14 mouse cellular contexts compared by ENCODE assay signal in the genomic region with DNA sequence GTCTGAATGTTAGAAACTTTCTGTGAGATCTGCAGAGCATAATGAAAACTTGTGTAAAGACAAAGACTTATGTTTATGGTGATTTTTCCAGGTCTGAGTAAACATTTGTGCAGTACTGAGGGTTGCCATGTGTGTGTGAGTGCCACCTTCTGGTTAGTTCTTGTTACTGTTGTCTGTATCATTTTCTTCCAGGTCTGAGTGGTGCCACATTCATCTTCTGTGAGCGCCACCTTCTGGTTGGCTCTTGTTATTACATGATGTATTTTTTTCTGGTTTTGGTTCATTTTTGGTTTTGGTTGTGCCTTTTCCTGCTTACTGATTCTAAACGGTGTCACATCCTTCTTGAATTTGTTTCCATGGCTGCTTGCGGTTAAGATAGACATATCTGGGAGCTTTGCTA. TPM values are rescaled to one million over a fixed set of nuclear protein-coding genes. Genes with fewer than 3 reads are reported as not detected.
A peak's percentile ranks its signal among the peaks of the same experiment; 100 is the strongest.
DNase-seq lines count a peak whose midpoint lies in the region; ATAC-seq and TF ChIP-seq lines count a peak whose summit lies in the region.
"Had no signal": no experiment of that assay in that cellular context is flagged by ENCODE, and none has a peak within 500 bp of the region (broad histone marks: within the 10 kb centered on the region; RNA-seq: fewer than 3 reads in every experiment).

No protein-coding gene starts in this region.

- H3K9ac ChIP-seq in forebrain, embryonic 14.5 days (ENCODE audit: low read length), result no peak overlapping the region
- H3K9ac ChIP-seq in forebrain, embryonic 12.5 days, result no peak overlapping the region
- no peak overlapping the region for H3K9ac ChIP-seq in CH12.LX (ENCODE audit: insufficient read depth, low read depth)
- H3K9ac ChIP-seq: embryonic facial prominence, embryonic 15.5 days; hindbrain, embryonic 14.5 days had no signal

- no peak for TF ChIP-seq EP300 in CH12.LX (IDR thresholded peaks at IDR 0.05; ENCODE audit: low read length)

- H3K4me2 ChIP-seq in forebrain, embryonic 14.5 days (ENCODE audit: low read length), result no peak overlapping the region
- no peak overlapping the region for H3K4me2 ChIP-seq in forebrain, embryonic 12.5 days
- no peak overlapping the region for H3K4me2 ChIP-seq in CH12.LX (ENCODE audit: insufficient read depth, low read depth, poor library complexity, severe bottlenecking)
- H3K4me2 ChIP-seq: embryonic facial prominence, embryonic 15.5 days; hindbrain, embryonic 14.5 days had no signal

- in situ Hi-C loops in CH12.LX (cut with MboI; ENCODE audit: low pct_ligation_motif_present, low pct_unique_long_range_greater_than_20kb, low sequenced_read_pairs), result no loop called here

- H3K4me3 ChIP-seq in forebrain, embryonic 14.5 days (ENCODE audit: low read depth, low read length), result no peak overlapping the region
- H3K4me3 ChIP-seq in forebrain, embryonic 12.5 days (replicated peaks), result no peak overlapping the region
- no peak overlapping the region for H3K4me3 ChIP-seq in left cerebral cortex, adult 2 months
- no peak overlapping the region for H3K4me3 ChIP-seq in CH12.LX (replicated peaks in 1 of 3; ENCODE audit: low read depth in 2 of 3, low read length in 2 of 3, poor library complexity in 1 of 3)
- no peak overlapping the region for H3K4me3 ChIP-seq in embryonic facial prominence, embryonic 10.5 days
- H3K4me3 ChIP-seq: embryonic facial prominence, embryonic 15.5 days had no signal

- no peaks in the 10 kb centered on the region for H3K9me3 ChIP-seq in forebrain, embryonic 14.5 days (replicated peaks; ENCODE audit: control insufficient read depth, low read length)
- peaks cover 42% of the 10 kb centered on the region for H3K9me3 ChIP-seq in forebrain, embryonic 12.5 days
- H3K9me3 ChIP-seq in CH12.LX (replicated peaks; ENCODE audit: low read length), result peaks cover 21% of the 10 kb centered on the region
- peaks cover 49% of the 10 kb centered on the region for H3K9me3 ChIP-seq in embryonic facial prominence, embryonic 10.5 days

- no peaks in the 10 kb centered on the region for H3K36me3 ChIP-seq in forebrain, embryonic 14.5 days (ENCODE audit: control insufficient read depth, insufficient read depth, low read length)
- H3K36me3 ChIP-seq in forebrain, embryonic 12.5 days (replicated peaks), result no peaks in the 10 kb centered on the region
- no peaks in the 10 kb centered on the region for H3K36me3 ChIP-seq in CH12.LX (replicated peaks in 1 of 2; ENCODE audit: control insufficient read depth in 1 of 2, insufficient read depth in 1 of 2, low read length in 1 of 2)
- H3K36me3 ChIP-seq in embryonic facial prominence, embryonic 10.5 days (replicated peaks), result no peaks in the 10 kb centered on the region
- H3K36me3 ChIP-seq: embryonic facial prominence, embryonic 15.5 days had no signal

- no peak for ATAC-seq in forebrain, embryonic 14.5 days
- no peak for ATAC-seq in forebrain, embryonic 12.5 days (ENCODE audit: low FRiP score)

- H3K27ac ChIP-seq in forebrain, embryonic 14.5 days (ENCODE audit: low read depth, low read length), result no peak overlapping the region
- H3K27ac ChIP-seq in forebrain, embryonic 12.5 days, result no peak overlapping the region
- H3K27ac ChIP-seq in left cerebral cortex, adult 2 months, result no peak overlapping the region
- no peak overlapping the region for H3K27ac ChIP-seq in CH12.LX (ENCODE audit: insufficient read depth, low read depth)
- H3K27ac ChIP-seq in embryonic facial prominence, embryonic 10.5 days (replicated peaks), result no peak overlapping the region
- H3K27ac ChIP-seq: embryonic facial prominence, embryonic 15.5 days; hindbrain, embryonic 14.5 days had no signal

- TF ChIP-seq RAD21 in CH12.LX (IDR thresholded peaks at IDR 0.05; ENCODE audit: low read depth, low read length), result peak; percentile 25

- dilution Hi-C loops in CH12.LX (cut with MboI; ENCODE audit: extremely low pct_ligation_motif_present, extremely low pct_unique_long_range_greater_than_20kb, low sequenced_read_pairs), result no loop called here

- no peaks in the 10 kb centered on the region for H3K27me3 ChIP-seq in forebrain, embryonic 14.5 days (replicated peaks; ENCODE audit: control insufficient read depth, insufficient read depth, low read length)
- H3K27me3 ChIP-seq in forebrain, embryonic 12.5 days, result no peaks in the 10 kb centered on the region
- no peaks in the 10 kb centered on the region for H3K27me3 ChIP-seq in CH12.LX (replicated peaks)
- no peaks in the 10 kb centered on the region for H3K27me3 ChIP-seq in embryonic facial prominence, embryonic 10.5 days (replicated peaks; ENCODE audit: low read depth, poor library complexity, severe bottlenecking)
- H3K27me3 ChIP-seq: embryonic facial prominence, embryonic 15.5 days had no signal

- no peak for TF ChIP-seq POLR2A in CH12.LX (IDR thresholded peaks at IDR 0.05; ENCODE audit: low read depth, low read length)

- DNase-seq in forebrain, embryonic 14.5 days (ENCODE audit: low spot score), result peak; percentile 1
- no peak for DNase-seq in left cerebral cortex, adult 2 months (ENCODE audit: extremely low spot score in 1 of 2, low spot score in 2 of 2)
- no peak for DNase-seq in left cerebral cortex, adult 18-20 months (ENCODE audit: low spot score in 2 of 2)
- peak; percentile 42 for DNase-seq in CH12.LX (ENCODE audit: extremely low read depth)
- DNase-seq in c-Kit-positive CD71-positive TER-119-negative erythroid progenitor cells, embryonic 14.5 days (ENCODE audit: low read depth), result peak; percentile 1
- DNase-seq in Muller cell, postnatal 12 days (ENCODE audit: inconsistent ontology term), result no peak
- no peak for DNase-seq in embryonic facial prominence, embryonic 10.5 days (ENCODE audit: low spot score)
- DNase-seq: layer of hippocampus, adult 9-11 months; lung, adult 2 months; right cerebral cortex, postnatal 25 days had no signal

- 65% methylated on average over 3 of the region's 3 CpGs for WGBS in forebrain, embryonic 14.5 days
- 64% methylated on average over 3 of the region's 3 CpGs for WGBS in forebrain, embryonic 12.5 days
- WGBS in embryonic facial prominence, embryonic 10.5 days, result 63% methylated on average over 3 of the region's 3 CpGs

- intact Hi-C loops in left cerebral cortex, adult 2 months (cut with DNase I), result no loop called here

- no peaks in the 10 kb centered on the region for H3K79me2 ChIP-seq in CH12.LX (replicated peaks; ENCODE audit: control insufficient read depth, extremely low read depth, insufficient read depth, poor library complexity, severe bottlenecking)

- TF ChIP-seq CTCF in left cerebral cortex, adult 2 months (IDR thresholded peaks at IDR 0.05), result peak; percentile 49
- peak; percentile 23 to 70; a peak in 3 of 4 replicates for TF ChIP-seq CTCF in CH12.LX (conservative IDR thresholded peaks at IDR 0.05 in 1 of 2, IDR thresholded peaks at IDR 0.05 in 1 of 2; ENCODE audit: low read depth in 2 of 2, low read length in 2 of 2)

- H3K4me1 ChIP-seq in forebrain, embryonic 14.5 days (ENCODE audit: control insufficient read depth, insufficient read depth, low read length), result no peaks in the 10 kb centered on the region
- H3K4me1 ChIP-seq in forebrain, embryonic 12.5 days, result no peaks in the 10 kb centered on the region
- H3K4me1 ChIP-seq in CH12.LX (ENCODE audit: control insufficient read depth in 1 of 2, insufficient read depth in 2 of 2), result no peaks in the 10 kb centered on the region
- H3K4me1 ChIP-seq in embryonic facial prominence, embryonic 10.5 days, result no peaks in the 10 kb centered on the region
- H3K4me1 ChIP-seq: embryonic facial prominence, embryonic 15.5 days had no signal

TF ChIP-seq in CH12.LX, 34 proteins besides CTCF, POLR2A, EP300 and RAD21:
- TF ChIP-seq ZNF384 (IDR thresholded peaks at IDR 0.05; ENCODE audit: low read depth, low read length) (peak; percentile 52), JUND (conservative IDR thresholded peaks at IDR 0.05; ENCODE audit: low read depth, low read length) (no peak)
TF ChIP-seq in CH12.LX: peak in this region for 1.

RNA-seq across cellular contexts. Expression of a gene that starts 45.0 kb away (rescaled TPM):
- polyA plus RNA-seq in forebrain, embryonic 14.5 days (2014; fragmentation: Nextera tagmentation; extraction: Ambion mirVana), result 0.17 and 0.20 TPM in 2 replicates
- 0.06 and 0.10 TPM in 2 replicates for polyA plus RNA-seq in forebrain, embryonic 12.5 days (2016; fragmentation: Nextera tagmentation; extraction: Ambion mirVana)
- total RNA-seq in left cerebral cortex, adult 2 months (2021), result under 1 TPM in 1 of 2 experiments, not detected in 1; 0.23 TPM
- total RNA-seq in left cerebral cortex, adult 18-20 months (2021), result not detected
- total RNA-seq in CH12.LX (2012; rRNA removed) (0.04 TPM in 1 of 2 replicates, not detected in the other), CH12.LX (2014; rRNA removed) (not detected in 2 replicates)
- not detected in 2 replicates for polyA plus RNA-seq in CH12.LX (2012; ENCODE audit: insufficient read length, low read depth)
- not detected in 2 replicates for polyA plus RNA-seq in embryonic facial prominence, embryonic 10.5 days (2016; fragmentation: Nextera tagmentation; extraction: Ambion mirVana)
- total RNA-seq: gastrocnemius, adult 18-20 months had no signal
- polyA plus RNA-seq: embryonic facial prominence, embryonic 15.5 days; lung, adult 2 months had no signal

Comparison
In these comparisons a context has a peak if more than half of its experiments do, and no peak if none do; other contexts are left out.
1. DNase-seq: peak in forebrain, embryonic 14.5 days (single experiment), CH12.LX (single experiment) and c-Kit-positive CD71-positive TER-119-negative erythroid progenitor cells, embryonic 14.5 days (single experiment); none in left cerebral cortex, adult 2 months (0 of 2), left cerebral cortex, adult 18-20 months (0 of 2), Muller cell, postnatal 12 days (single experiment) and embryonic facial prominence, embryonic 10.5 days (single experiment).